Mouse (Mus musculus) forebrain, postnatal 0 days (tissue): Measurements from ENCODE around the gene E130311K13Rik. TPM values are rescaled to one million over a fixed set of nuclear protein-coding genes. Genes with fewer than 3 reads are reported as not detected.

ENCODE experiments used
- ATAC-seq: fragments of 200-750 bp; cut with Nextera tagmentation; 2 replicates; pipeline ENCODE4 v1.8.0; 2017; ENCODE audit warnings: mild to moderate bottlenecking, moderate library complexity
- DNase-seq: peaks from one replicate; pipeline ENCODE4 v3.0.0-alpha.2; 2015
- H3K27ac ChIP-seq: fragments of 300-500 bp; sonication (generic); 2 replicates; pipeline ENCODE4 v1.5.1; 2014; ENCODE audit warnings: low read depth, mild to moderate bottlenecking, antibody characterized with exemption, low read length, moderate library complexity, mixed read lengths
- H3K27me3 ChIP-seq: fragments of 300-500 bp; sonication (generic); 2 replicates; pipeline ENCODE4 v1.6.1; 2014; ENCODE audit warnings: mild to moderate bottlenecking, low read length, mixed read lengths; ENCODE audit not compliant: insufficient read depth
- H3K36me3 ChIP-seq: fragments of 300-500 bp; sonication (generic); 2 replicates; pipeline ENCODE4 v1.6.1; 2014; ENCODE audit warnings: mild to moderate bottlenecking, moderate library complexity; ENCODE audit not compliant: insufficient read depth
- H3K4me1 ChIP-seq: fragments of 300-500 bp; sonication (generic); 2 replicates; pipeline ENCODE4 v1.6.1; 2014; ENCODE audit warnings: antibody characterized with exemption; ENCODE audit not compliant: insufficient read depth
- H3K4me2 ChIP-seq: fragments of 300-500 bp; sonication (generic); 2 replicates; pipeline ENCODE4 v1.6.1; 2014; ENCODE audit warnings: low read depth, mild to moderate bottlenecking, moderate library complexity
- H3K4me3 ChIP-seq: fragments of 300-500 bp; sonication (generic); 2 replicates; pipeline ENCODE4 v1.5.1; 2014; ENCODE audit warnings: low read depth, low read length, mixed read lengths
- H3K9ac ChIP-seq: fragments of 300-500 bp; sonication (generic); 2 replicates; pipeline ENCODE4 v1.6.1; 2014; ENCODE audit warnings: mild to moderate bottlenecking
- H3K9me3 ChIP-seq: fragments of 300-500 bp; sonication (generic); 2 replicates; pipeline ENCODE4 v1.6.1; 2016; ENCODE audit warnings: low read length
- CTCF ChIP-seq: sonication (generic); IDR thresholded peaks from 2 replicates; pipeline ENCODE4 v1.5.1; 2016; ENCODE audit warnings: antibody characterized with exemption, control low read depth, low read depth
- WGBS: fragments of 180-500 bp; shearing (Covaris S2); extraction: QIAGEN DNeasy Blood & Tissue Kit; methylation state at CpG from one replicate; pipeline ENCODE4 v1.1.7; 2014; 5-methylcytosine and 5-hydroxymethylcytosine counted together
- polyA plus RNA-seq: library from polyadenylated mRNA; unstranded; fragments of >200 nt; fragmentation: Nextera tagmentation; extraction: Ambion mirVana; gene quantifications from 2 replicates; pipeline ENCODE4 v1.2.1, GENCODE M21; 2015
- total RNA-seq: library from RNA; depleted of rRNA; stranded (reverse); fragments of >200 nt; gene quantifications from 2 replicates; pipeline ENCODE4 v1.2.3, GENCODE M21; 2014; rRNA removed

The E130311K13Rik gene
- total and polyA plus RNA-seq, 2 experiments from 2014 or later = 14.3 to 20.6 TPM

- peak; percentile 54; the same call in 1 of the 2 replicates for ATAC-seq
- no peak for DNase-seq
Measured at GRCm38 (mm10) chr3:63865069-63865468, 64.2 kb downstream of the E130311K13Rik start.

More at GRCm38 (mm10) chr3:63865069-63865468, 64.2 kb downstream of the E130311K13Rik start:
- H3K4me2 ChIP-seq = no peak overlapping the region
- H3K27me3 ChIP-seq = no peaks in the 10 kb centered on the region
- H3K4me3 ChIP-seq = no peak overlapping the region
- H3K9ac ChIP-seq = no peak overlapping the region
- peaks cover 3% of the 10 kb centered on the region; the same call in 1 of the 2 replicates for H3K4me1 ChIP-seq
- H3K36me3 ChIP-seq = no peaks in the 10 kb centered on the region
- H3K27ac ChIP-seq = no peak overlapping the region
- TF ChIP-seq CTCF = no peak
- WGBS = 12% methylated on average over 2 of the region's 2 CpGs
- no peaks in the 10 kb centered on the region for H3K9me3 ChIP-seq

Other genes starting within 250 kb of the E130311K13Rik start
- gene Plch1, start 30.0 kb downstream of the E130311K13Rik start, total RNA-seq = 6.5 and 14.4 TPM in 2 replicates
- 1.6 and 3.5 TPM in 2 replicates for gene Plch1, start 30.0 kb downstream of the E130311K13Rik start, polyA plus RNA-seq
- 39.9 and 43.4 TPM in 2 replicates for gene Slc33a1, start 35.3 kb upstream of the E130311K13Rik start, total RNA-seq
- 11.1 and 15.0 TPM in 2 replicates for gene Slc33a1, start 35.3 kb upstream of the E130311K13Rik start, polyA plus RNA-seq
- 47.7 and 61.9 TPM in 2 replicates for gene Gmps, start 46.6 kb upstream of the E130311K13Rik start, total RNA-seq
- gene Gmps, start 46.6 kb upstream of the E130311K13Rik start, polyA plus RNA-seq = 31.3 and 42.3 TPM in 2 replicates
- gene Vmn2r1, start 152.1 kb upstream of the E130311K13Rik start, total RNA-seq = 1.1 TPM in 2 replicates
- 0.15 and 0.30 TPM in 2 replicates for gene Vmn2r1, start 152.1 kb upstream of the E130311K13Rik start, polyA plus RNA-seq
- gene Vmn2r2, start 212.5 kb upstream of the E130311K13Rik start, total RNA-seq = not detected in 2 replicates
- gene Vmn2r2, start 212.5 kb upstream of the E130311K13Rik start, polyA plus RNA-seq = 0.11 TPM in 1 of 2 replicates, not detected in the other